ENCODE assay signal across 10 mouse cellular contexts in genomic region chr7:115056992-115057645, GRCm38 (mm10).
DNase-seq lines count a peak whose midpoint lies in the region; ATAC-seq lines count a peak whose summit lies in the region.
"Had no signal": no experiment of that assay in that cellular context is flagged by ENCODE, and none has a peak within 500 bp of the region (broad histone marks: within the 10 kb centered on the region; RNA-seq: fewer than 3 reads in every experiment).

No protein-coding gene starts in this region.

- no peak for DNase-seq in embryonic facial prominence, embryonic 11.5 days (ENCODE audit: low spot score)
- no peak for DNase-seq in embryonic facial prominence, embryonic 10.5 days (ENCODE audit: low spot score)
- peak; percentile 92 for DNase-seq in midbrain, embryonic 11.5 days (ENCODE audit: low spot score, missing footprints)
- DNase-seq in mesoderm, embryonic 11.5 days (ENCODE audit: low read depth, low spot score), result peak; percentile 67
- DNase-seq in frontal cortex, postnatal 25 days (ENCODE audit: low spot score in 2 of 2), result no peak
- no peak for DNase-seq in kidney, postnatal 25 days
- no peak for DNase-seq in right cerebral cortex, postnatal 14 days
- DNase-seq: gastrocnemius, postnatal 25 days had no signal

- no peak overlapping the region for H3K9ac ChIP-seq in embryonic facial prominence, embryonic 11.5 days (replicated peaks; ENCODE audit: low read length)
- no peak overlapping the region for H3K9ac ChIP-seq in midbrain, embryonic 11.5 days (ENCODE audit: low read length)
- H3K9ac ChIP-seq in midbrain, embryonic 16.5 days (ENCODE audit: low read depth, low read length), result no peak overlapping the region

- no peak overlapping the region for H3K4me2 ChIP-seq in embryonic facial prominence, embryonic 11.5 days (ENCODE audit: low read depth, low read length)
- peak overlapping the region; percentile 7; the same call in 1 of the 2 replicates for H3K4me2 ChIP-seq in midbrain, embryonic 11.5 days
- no peak overlapping the region for H3K4me2 ChIP-seq in midbrain, embryonic 16.5 days (ENCODE audit: low read length)

- H3K4me1 ChIP-seq in embryonic facial prominence, embryonic 11.5 days (ENCODE audit: control insufficient read depth, insufficient read depth, low read length), result no peaks in the 10 kb centered on the region
- peaks cover 20% of the 10 kb centered on the region for H3K4me1 ChIP-seq in embryonic facial prominence, embryonic 10.5 days
- peaks cover 12% of the 10 kb centered on the region for H3K4me1 ChIP-seq in midbrain, embryonic 11.5 days (ENCODE audit: control insufficient read depth, insufficient read depth, low read length)
- H3K4me1 ChIP-seq in midbrain, embryonic 16.5 days (ENCODE audit: control insufficient read depth, insufficient read depth, low read length), result 0 out of 2 replicates have a peak, but pooled peaks cover 8% of the 10 kb centered on the region

- no peaks in the 10 kb centered on the region for H3K36me3 ChIP-seq in embryonic facial prominence, embryonic 11.5 days (replicated peaks; ENCODE audit: control insufficient read depth, insufficient read depth, low read depth, low read length)
- no peaks in the 10 kb centered on the region for H3K36me3 ChIP-seq in embryonic facial prominence, embryonic 10.5 days (replicated peaks)
- H3K36me3 ChIP-seq in midbrain, embryonic 11.5 days (ENCODE audit: control insufficient read depth, insufficient read depth, low read length), result no peaks in the 10 kb centered on the region
- H3K36me3 ChIP-seq in midbrain, embryonic 16.5 days (ENCODE audit: control insufficient read depth, insufficient read depth, low read length), result no peaks in the 10 kb centered on the region

- 17% methylated on average over 3 of the region's 3 CpGs for WGBS in embryonic facial prominence, embryonic 11.5 days
- 16% methylated on average over 3 of the region's 3 CpGs for WGBS in embryonic facial prominence, embryonic 10.5 days
- WGBS in midbrain, embryonic 11.5 days, result 21% methylated on average over 3 of the region's 3 CpGs
- 17% methylated on average over 3 of the region's 3 CpGs for WGBS in midbrain, embryonic 16.5 days

- no peaks in the 10 kb centered on the region for H3K27me3 ChIP-seq in embryonic facial prominence, embryonic 11.5 days (ENCODE audit: control insufficient read depth, insufficient read depth, low read length)
- peaks cover 30% of the 10 kb centered on the region for H3K27me3 ChIP-seq in embryonic facial prominence, embryonic 10.5 days (replicated peaks; ENCODE audit: low read depth, poor library complexity, severe bottlenecking)
- no peaks in the 10 kb centered on the region; the same call in 1 of the 2 replicates for H3K27me3 ChIP-seq in midbrain, embryonic 11.5 days (ENCODE audit: control insufficient read depth, insufficient read depth, low read length)
- H3K27me3 ChIP-seq in midbrain, embryonic 16.5 days (ENCODE audit: control insufficient read depth, insufficient read depth, low read depth, low read length), result no peaks in the 10 kb centered on the region

- H3K4me3 ChIP-seq in embryonic facial prominence, embryonic 11.5 days (ENCODE audit: low read depth, low read length), result no peak overlapping the region
- no peak overlapping the region for H3K4me3 ChIP-seq in embryonic facial prominence, embryonic 10.5 days
- no peak overlapping the region for H3K4me3 ChIP-seq in midbrain, embryonic 11.5 days (ENCODE audit: low read depth, low read length)
- no peak overlapping the region for H3K4me3 ChIP-seq in midbrain, embryonic 16.5 days (ENCODE audit: low read depth, low read length)

- no peak overlapping the region for H3K27ac ChIP-seq in embryonic facial prominence, embryonic 11.5 days (replicated peaks; ENCODE audit: low read depth, low read length)
- no peak overlapping the region for H3K27ac ChIP-seq in embryonic facial prominence, embryonic 10.5 days (replicated peaks)
- no peak overlapping the region for H3K27ac ChIP-seq in midbrain, embryonic 11.5 days (ENCODE audit: low read depth, low read length)
- H3K27ac ChIP-seq in midbrain, embryonic 16.5 days (ENCODE audit: low read length), result no peak overlapping the region

- 0 out of 2 replicates have a peak, but pooled peaks have one; percentile 56 for ATAC-seq in embryonic facial prominence, embryonic 11.5 days (replicated peaks; ENCODE audit: insufficient number of reproducible peaks, low FRiP score, low TSS enrichment, low read depth)
- ATAC-seq in midbrain, embryonic 11.5 days (ENCODE audit: low FRiP score), result peak; percentile 90
- ATAC-seq in midbrain, embryonic 16.5 days, result no peak; the same call in 1 of the 2 replicates
- ATAC-seq: activated CD4-positive, CD25-positive, alpha-beta regulatory T cell, adult 4 months had no signal

- H3K9me3 ChIP-seq in embryonic facial prominence, embryonic 11.5 days (replicated peaks; ENCODE audit: control insufficient read depth, low read length), result no peaks in the 10 kb centered on the region
- H3K9me3 ChIP-seq in embryonic facial prominence, embryonic 10.5 days, result no peaks in the 10 kb centered on the region
- no peaks in the 10 kb centered on the region for H3K9me3 ChIP-seq in midbrain, embryonic 11.5 days (ENCODE audit: control insufficient read depth, low read length)
- H3K9me3 ChIP-seq in midbrain, embryonic 16.5 days (replicated peaks; ENCODE audit: control insufficient read depth, low read length, poor library complexity, severe bottlenecking), result no peaks in the 10 kb centered on the region

Comparison
In these comparisons a context has a peak if more than half of its experiments do, and no peak if none do; other contexts are left out.
1. DNase-seq: peak in midbrain, embryonic 11.5 days (single experiment) and mesoderm, embryonic 11.5 days (single experiment); none in embryonic facial prominence, embryonic 11.5 days (single experiment), embryonic facial prominence, embryonic 10.5 days (single experiment), frontal cortex, postnatal 25 days (0 of 2), kidney, postnatal 25 days (0 of 2) and right cerebral cortex, postnatal 14 days (single experiment).